Mouse (Mus musculus) heart, postnatal 36 days (tissue): ENCODE measurements around the gene 4930451I11Rik. TPM values are rescaled to one million over a fixed set of nuclear protein-coding genes. Genes with fewer than 3 reads are reported as not detected.
A peak's percentile ranks its signal among the peaks of the same experiment; 100 is the strongest.

Experiments
- DNase-seq, 2 experiments: peaks; one replicate each; pipeline ENCODE4 v3.0.0; 2021 to 2022
- intact Hi-C: fragments of 180-260 bp; cut with DNase I; formaldehyde crosslinking; loops from one replicate; pipeline ENCODE4 v1.15.1; 2025
- total RNA-seq, 2 experiments: library from RNA; stranded (reverse); gene quantifications; 2 replicates each; pipeline ENCODE4 v1.2.3; 2021

4930451I11Rik gene
- total RNA-seq, 2 experiments from 2014 or later: not detected

DNA sequence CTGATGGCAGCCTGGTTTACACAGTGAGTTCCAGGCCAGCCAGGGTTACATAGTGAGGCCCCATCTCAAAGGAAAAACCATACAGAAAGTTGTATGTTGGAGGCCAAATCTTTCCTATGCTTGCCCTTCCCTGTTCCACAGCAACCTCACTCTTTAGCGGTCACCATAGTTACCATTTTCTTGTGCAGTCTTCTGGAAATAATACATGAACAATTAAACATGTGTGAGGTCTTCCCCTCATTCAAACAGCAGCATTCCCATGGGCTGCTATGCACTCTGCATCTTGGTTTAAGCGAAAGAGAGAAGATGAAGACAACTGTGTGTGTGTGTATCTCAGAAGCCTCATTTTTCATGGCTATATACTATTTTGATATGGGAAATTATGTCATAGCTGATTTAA, 14.1 kb upstream of the 4930451I11Rik start:
- DNase-seq: no peak
- intact Hi-C loops: no loop called here

GRCm38 (mm10) chr7:126843276-126843675, 11.8 kb upstream of the 4930451I11Rik start:
- intact Hi-C loops: no loop called here
- no peak for DNase-seq

- intact Hi-C loops: loop anchor here (2.0 kb wide), 1 partner anchor 54 kb away; no protein-coding TSS in a partner anchor
- DNase-seq: no peak
These were observed 1.9 kb upstream of the 4930451I11Rik start for GRCm38 (mm10) chr7:126833294-126833693.

DNA sequence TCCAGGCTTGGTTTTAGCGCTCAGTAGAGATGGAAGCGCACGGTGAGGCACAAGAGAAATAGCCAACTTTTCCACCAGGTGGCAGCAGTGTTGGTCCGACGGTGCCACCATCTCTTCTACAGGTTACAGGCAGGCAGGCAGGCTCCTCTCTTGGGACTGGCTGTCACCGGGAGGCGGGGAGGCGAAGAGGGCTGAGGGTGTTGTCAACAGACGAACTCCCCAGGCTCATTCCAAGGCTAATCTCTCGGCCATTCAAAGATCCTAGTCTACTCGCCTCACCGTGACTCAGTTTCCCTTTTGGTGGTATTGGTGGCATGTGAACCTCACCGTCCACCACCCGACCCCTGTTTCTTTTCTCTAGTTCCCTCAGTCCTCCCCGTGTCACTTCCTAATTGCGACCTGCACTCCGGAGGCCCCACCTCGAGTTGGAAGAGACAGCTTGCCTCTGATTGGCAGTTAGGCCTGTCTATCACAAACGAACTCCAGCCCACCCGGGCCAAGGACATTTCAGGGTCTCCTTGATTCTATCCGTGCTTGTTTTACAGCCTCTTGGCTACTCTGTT, 678 bp upstream of the 4930451I11Rik start:
- intact Hi-C loops: loop anchor here (1.0 to 2.0 kb wide), 2 partner anchors 55 to 278 kb away; no protein-coding TSS in a partner anchor

DNA sequence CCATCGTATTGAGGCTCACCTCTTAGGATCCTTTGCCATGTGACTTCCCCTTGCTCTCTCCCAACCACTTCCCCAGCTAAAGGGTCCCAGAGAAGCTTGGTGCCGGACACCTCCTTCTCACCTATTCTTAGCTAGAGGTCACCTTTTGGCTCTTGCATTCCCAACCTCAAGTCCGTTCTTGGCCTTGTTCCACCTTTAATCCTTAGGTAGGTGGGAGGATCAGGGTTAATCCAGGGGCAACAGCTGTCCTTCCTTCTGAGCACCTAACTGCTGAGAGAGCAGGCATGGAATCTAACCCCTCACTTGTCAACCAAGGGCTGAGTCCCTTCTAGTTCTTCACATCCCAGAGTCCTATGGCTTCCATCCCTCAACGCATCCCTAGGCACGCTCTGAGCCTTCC, 5.5 kb downstream of the 4930451I11Rik start:
- DNase-seq: no peak
- intact Hi-C loops: no loop called here

More for the DNA sequence above, 678 bp upstream of the 4930451I11Rik start:
- peak; percentile 69 to 75 for DNase-seq

DNA sequence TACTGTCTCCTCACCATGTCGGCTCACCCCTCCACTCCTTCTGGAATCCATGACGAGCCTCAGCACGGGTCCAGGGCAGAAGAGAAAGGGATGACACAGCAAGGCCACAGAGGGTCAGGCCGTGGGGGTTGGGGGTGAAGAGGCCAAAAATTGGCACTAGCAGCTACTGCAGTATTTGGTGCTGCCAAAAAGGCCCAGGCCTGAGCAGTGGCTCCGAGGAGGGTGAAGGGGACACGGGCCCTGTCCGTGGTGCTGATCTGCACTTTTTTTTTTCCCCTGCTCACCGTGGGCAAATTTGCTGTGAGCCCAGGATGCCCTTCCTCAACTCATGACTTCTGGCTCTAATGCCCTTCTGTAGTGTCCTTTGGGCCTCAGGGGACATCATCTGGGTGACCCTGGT, 6.0 kb downstream of the 4930451I11Rik start:
- DNase-seq: no peak
- intact Hi-C loops: no loop called here

DNA sequence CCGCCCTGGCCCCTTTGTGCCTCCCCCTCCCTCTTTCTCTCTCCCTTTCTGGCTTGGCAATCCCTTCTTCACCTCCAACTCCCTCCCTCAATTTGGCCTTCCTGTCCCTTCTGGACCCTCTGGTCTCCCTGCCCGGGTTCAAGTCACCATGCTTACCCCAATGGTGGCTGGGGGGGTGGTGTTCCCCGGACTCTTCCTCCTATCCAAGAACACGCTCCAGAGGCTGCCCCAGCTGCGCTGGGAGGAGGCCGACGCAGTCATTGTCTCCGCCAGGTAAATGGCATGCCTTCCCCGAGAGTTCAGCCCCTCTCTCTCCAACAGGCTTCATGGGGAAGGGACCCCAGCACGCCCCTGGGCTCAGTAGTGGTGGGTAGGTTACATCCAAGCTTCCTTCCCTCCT, 7.5 kb downstream of the 4930451I11Rik start:
- DNase-seq: no peak

DNA sequence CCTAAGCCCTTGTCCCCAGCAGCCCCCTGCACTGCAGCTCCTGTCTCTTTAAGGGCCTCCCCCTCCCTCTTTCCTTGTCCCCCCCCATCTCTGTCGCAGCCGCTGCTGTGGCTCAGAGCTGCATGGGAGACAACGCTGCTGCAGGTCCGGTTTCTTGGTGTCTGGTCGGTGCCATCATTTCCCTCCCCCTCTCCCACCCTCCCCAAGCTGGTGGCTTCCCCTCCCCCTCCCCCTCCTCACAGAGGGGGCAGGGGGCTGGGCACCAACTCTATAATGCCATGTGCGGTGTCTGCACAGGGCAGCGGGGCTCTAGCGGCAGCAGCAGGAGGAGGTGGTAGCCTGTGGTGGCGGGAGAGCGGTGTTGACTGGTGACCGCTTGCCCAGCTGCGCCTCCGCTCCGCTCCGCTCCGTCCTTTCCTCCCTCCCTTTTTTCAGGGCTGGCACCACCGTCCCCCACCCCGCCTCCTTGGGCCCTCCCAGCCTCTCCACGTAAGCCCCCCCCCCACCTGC, 8.2 kb downstream of the 4930451I11Rik start:
- intact Hi-C loops: loop anchor here (2.0 kb wide), 2 partner anchors 140 to 282 kb away; no protein-coding TSS in a partner anchor
- no peak for DNase-seq

More for the DNA sequence above, 7.5 kb downstream of the 4930451I11Rik start:
- intact Hi-C loops: loop anchor here (2.0 kb wide), 2 partner anchors 139 to 281 kb away; no protein-coding TSS in a partner anchor

GRCm38 (mm10) chr7:126822741-126823140, 8.7 kb downstream of the 4930451I11Rik start:
- DNase-seq: peak; percentile 25 to 29

GRCm38 (mm10) chr7:126821835-126822511, 9.5 kb downstream of the 4930451I11Rik start:
- intact Hi-C loops: loop anchor here (2.0 kb wide), 2 partner anchors 141 to 283 kb away; no protein-coding TSS in a partner anchor
- DNase-seq: peak; percentile 86 to 88

More at GRCm38 (mm10) chr7:126822741-126823140, 8.7 kb downstream of the 4930451I11Rik start:
- intact Hi-C loops: loop anchor here (2.0 kb wide), 2 partner anchors 140 to 282 kb away; no protein-coding TSS in a partner anchor

DNA sequence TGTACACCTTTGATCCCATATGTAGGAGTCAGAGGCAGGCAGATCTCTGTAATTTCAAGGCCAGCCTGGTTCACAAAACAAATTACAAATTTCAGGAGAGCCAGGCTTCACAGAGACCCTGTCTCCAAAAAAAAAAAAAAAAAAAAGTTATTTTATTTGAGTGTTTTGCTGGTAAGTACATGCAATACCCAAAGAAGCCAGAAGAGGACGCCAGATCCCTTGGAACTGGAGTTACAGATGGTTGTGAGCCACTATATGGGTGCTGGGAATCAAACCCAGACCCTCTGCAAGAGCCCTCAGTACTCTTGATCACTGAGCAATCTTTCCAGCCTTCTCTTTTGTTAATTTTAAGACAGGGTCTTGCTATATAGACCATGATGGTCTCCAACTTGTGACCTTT, 12.6 kb downstream of the 4930451I11Rik start:
- intact Hi-C loops: no loop called here
- DNase-seq: no peak

DNA sequence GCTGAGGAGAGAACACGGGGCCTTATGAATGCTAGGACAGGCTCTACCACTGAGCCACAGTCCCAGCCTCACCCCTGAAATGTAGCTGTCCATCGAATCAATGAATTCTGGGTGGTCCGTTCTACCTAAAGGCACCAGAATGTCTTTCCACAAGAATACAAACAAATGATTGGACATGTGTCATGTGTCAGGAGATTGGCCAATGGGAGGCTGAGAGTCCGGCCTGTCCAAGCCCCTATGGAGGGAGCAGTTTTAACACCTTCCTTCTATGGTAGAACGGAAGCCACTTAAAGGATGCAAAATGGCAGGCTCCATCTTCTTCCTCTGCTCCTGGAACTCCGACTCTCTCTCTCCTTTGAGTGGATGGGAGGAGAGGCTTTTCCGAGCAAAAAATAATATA, 13.8 kb downstream of the 4930451I11Rik start:
- intact Hi-C loops: no loop called here
- DNase-seq: no peak

DNA sequence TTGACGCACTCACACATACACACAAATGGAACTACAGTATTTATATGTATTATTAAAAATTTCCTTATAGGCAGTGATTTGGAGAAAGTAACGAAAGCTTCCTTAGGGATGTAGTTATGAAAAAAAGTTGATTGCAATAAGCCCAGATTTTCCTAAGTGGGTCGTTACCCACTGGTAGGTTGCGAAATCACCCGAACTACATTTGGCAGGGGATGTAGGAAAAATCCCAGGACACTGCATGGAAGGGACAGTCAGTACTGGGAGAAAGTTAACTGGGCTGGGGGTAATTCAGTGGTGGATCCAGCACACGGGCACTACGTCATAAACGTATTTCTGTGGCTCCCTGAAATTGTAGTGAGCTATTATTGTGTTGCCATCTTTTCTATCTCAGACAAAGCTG, 14.9 kb downstream of the 4930451I11Rik start:
- no peak for DNase-seq
- intact Hi-C loops: no loop called here

GRCm38 (mm10) chr7:126815726-126816222, 15.7 kb downstream of the 4930451I11Rik start:
- no peak for DNase-seq
- intact Hi-C loops: no loop called here

GRCm38 (mm10) chr7:126809723-126810369, 21.6 kb downstream of the 4930451I11Rik start:
- intact Hi-C loops: no loop called here

DNA sequence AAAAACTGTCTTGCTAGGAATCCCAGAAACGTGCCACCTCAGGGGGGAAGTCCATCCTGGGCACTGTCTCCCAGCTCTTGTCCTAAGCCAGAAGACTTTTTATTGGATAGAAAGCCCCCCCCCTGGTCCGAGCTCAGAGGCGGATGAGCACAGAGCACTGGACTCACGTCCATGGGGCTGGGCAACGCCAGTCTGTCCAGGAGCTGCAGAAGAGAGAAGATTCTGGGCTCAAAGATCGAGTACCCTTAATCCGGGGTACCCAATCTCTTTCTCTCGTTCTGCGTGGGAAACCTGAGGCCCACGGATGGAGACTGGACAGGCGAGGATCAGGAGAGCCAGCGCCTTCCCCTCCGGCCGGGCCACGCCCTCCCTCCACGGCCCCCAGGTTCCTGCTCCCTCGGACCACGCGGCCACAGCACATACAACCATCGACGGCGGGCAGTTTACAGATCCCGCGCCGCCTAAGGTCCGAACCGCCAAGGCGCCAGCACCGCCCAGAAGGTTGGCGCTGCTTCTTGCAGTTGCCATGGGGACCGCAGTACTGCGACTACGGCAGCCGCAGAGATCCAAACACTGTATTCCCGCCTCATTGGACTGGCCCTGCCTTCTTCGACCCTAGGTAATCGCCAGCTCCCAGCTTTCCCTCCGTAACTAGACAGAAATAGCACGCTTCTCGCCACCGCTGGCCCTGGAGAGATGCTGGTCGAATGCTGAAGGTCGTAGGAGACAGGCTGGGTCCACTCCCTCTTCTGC, 22.6 kb downstream of the 4930451I11Rik start:
- peak; percentile 88 for DNase-seq
- intact Hi-C loops: no loop called here

More at GRCm38 (mm10) chr7:126809723-126810369, 21.6 kb downstream of the 4930451I11Rik start:
- DNase-seq: no peak

- intact Hi-C loops: no loop called here
- no peak for DNase-seq
These were observed 24.0 kb downstream of the 4930451I11Rik start for GRCm38 (mm10) chr7:126807405-126807804.

DNA sequence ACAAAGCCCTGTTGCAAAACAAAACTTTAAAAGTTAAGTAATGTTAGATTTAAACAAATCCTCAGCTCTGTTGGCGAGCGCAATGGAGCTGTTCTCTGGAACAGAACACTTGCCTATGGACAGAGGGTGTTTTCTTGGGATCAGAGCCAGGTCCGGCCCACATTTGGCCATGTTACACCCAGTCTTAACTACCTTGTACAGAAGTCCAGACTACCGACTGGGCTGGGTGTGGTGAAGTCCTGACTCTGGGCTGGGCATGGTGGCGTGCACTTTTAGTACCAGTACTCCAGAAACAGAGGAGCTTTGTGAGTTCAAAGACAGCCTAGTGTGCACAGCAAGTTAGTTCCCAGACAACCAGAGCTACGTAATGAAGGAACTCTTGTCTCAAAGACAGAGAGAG, 24.5 kb downstream of the 4930451I11Rik start:
- DNase-seq: no peak
- intact Hi-C loops: no loop called here

GRCm38 (mm10) chr7:126803751-126804150, 27.7 kb downstream of the 4930451I11Rik start:
- intact Hi-C loops: loop anchor here (5.0 kb wide), 1 partner anchor 59 kb away; the partner anchor contains the start of genes Hirip3 and Ino80e
- no peak for DNase-seq

- intact Hi-C loops: loop anchor here (5.0 kb wide), 1 partner anchor 59 kb away; the partner anchor contains the start of genes Hirip3 and Ino80e
- DNase-seq: no peak
These were observed 28.3 kb downstream of the 4930451I11Rik start for GRCm38 (mm10) chr7:126803181-126803580.
